Mouse (Mus musculus): ENCODE measurements at regions not wholly inside any gene's neighbourhood (a gene's known extent, or its start where the extent isn't known, plus 50 kb on each side); places are given as distances from the start of the nearest gene placed in this dataset.

GRCm38 (mm10) chr16:73765184-73765583, 646.4 kb downstream of the Robo2 start:
- Histone ChIP-seq H3K27me3 (no peaks in the 10 kb centered on the region), H3K27ac (replicated peaks) (no peak overlapping the region), H3K4me1 (0 out of 2 replicates have a peak, but pooled peaks cover 7% of the 10 kb centered on the region), H3K4me2 (replicated peaks) (no peak overlapping the region), H3K36me3 (no peaks in the 10 kb centered on the region), H3K4me3 (replicated peaks) (no peak overlapping the region), H3K9me3 (replicated peaks) (no peaks in the 10 kb centered on the region), H3K9ac (no peak overlapping the region)
- no peak for ATAC-seq (ENCODE audit: insufficient number of reproducible peaks, low FRiP score, low TSS enrichment, low read depth)
- WGBS: 28% methylated on average over 3 of the region's 3 CpGs

GRCm38 (mm10) chr16:73760921-73761320, 650.7 kb downstream of the Robo2 start:
- ATAC-seq (ENCODE audit: insufficient number of reproducible peaks, low FRiP score, low TSS enrichment, low read depth): no peak
- Histone ChIP-seq H3K36me3 (no peaks in the 10 kb centered on the region), H3K27me3 (no peaks in the 10 kb centered on the region), H3K9me3 (replicated peaks) (no peaks in the 10 kb centered on the region), H3K4me3 (replicated peaks) (no peak overlapping the region), H3K9ac (no peak overlapping the region), H3K4me1 (no peaks in the 10 kb centered on the region), H3K4me2 (replicated peaks) (no peak overlapping the region), H3K27ac (replicated peaks) (no peak overlapping the region)
- 72% methylated on average over 3 of the region's 3 CpGs for WGBS

- H3K9ac ChIP-seq: no peak overlapping the region
- 60% methylated on average over 5 of the region's 5 CpGs for WGBS
- ATAC-seq (ENCODE audit: insufficient number of reproducible peaks, low FRiP score, low TSS enrichment, low read depth): no peak
Measured at GRCm38 (mm10) chr16:73758872-73759271, 652.8 kb downstream of the Robo2 start.

GRCm38 (mm10) chr16:73754302-73754701, 657.3 kb downstream of the Robo2 start:
- H3K27ac ChIP-seq (replicated peaks): no peak overlapping the region
- H3K4me3 ChIP-seq (replicated peaks): no peak overlapping the region
- no peaks in the 10 kb centered on the region for H3K4me1 ChIP-seq
- H3K9ac ChIP-seq: no peak overlapping the region
- no peaks in the 10 kb centered on the region for H3K9me3 ChIP-seq (replicated peaks)
- WGBS: 22% methylated on average over 5 of the region's 5 CpGs
- ATAC-seq (ENCODE audit: insufficient number of reproducible peaks, low FRiP score, low TSS enrichment, low read depth): no peak
- no peak overlapping the region for H3K4me2 ChIP-seq (replicated peaks)
- H3K36me3 ChIP-seq: no peaks in the 10 kb centered on the region
- no peaks in the 10 kb centered on the region for H3K27me3 ChIP-seq

More at GRCm38 (mm10) chr16:73758872-73759271, 652.8 kb downstream of the Robo2 start:
- no peaks in the 10 kb centered on the region for H3K4me1 ChIP-seq
- H3K4me2 ChIP-seq (replicated peaks): no peak overlapping the region
- no peak overlapping the region for H3K4me3 ChIP-seq (replicated peaks)
- H3K27ac ChIP-seq (replicated peaks): no peak overlapping the region
- no peaks in the 10 kb centered on the region for H3K27me3 ChIP-seq
- no peaks in the 10 kb centered on the region for H3K9me3 ChIP-seq (replicated peaks)
- no peaks in the 10 kb centered on the region for H3K36me3 ChIP-seq

GRCm38 (mm10) chr16:73728297-73728696, 683.3 kb downstream of the Robo2 start:
- Histone ChIP-seq H3K27me3 (no peaks in the 10 kb centered on the region), H3K4me3 (replicated peaks) (no peak overlapping the region), H3K9ac (no peak overlapping the region), H3K4me1 (no peaks in the 10 kb centered on the region), H3K36me3 (no peaks in the 10 kb centered on the region), H3K27ac (replicated peaks) (no peak overlapping the region), H3K4me2 (replicated peaks) (no peak overlapping the region), H3K9me3 (replicated peaks) (no peaks in the 10 kb centered on the region)
- WGBS: 37% methylated on average over 7 of the region's 7 CpGs
- no peak for ATAC-seq (ENCODE audit: insufficient number of reproducible peaks, low FRiP score, low TSS enrichment, low read depth)

- Histone ChIP-seq H3K27me3 (no peaks in the 10 kb centered on the region), H3K4me3 (replicated peaks) (no peak overlapping the region), H3K4me1 (no peaks in the 10 kb centered on the region), H3K4me2 (replicated peaks) (no peak overlapping the region), H3K9ac (no peak overlapping the region), H3K36me3 (no peaks in the 10 kb centered on the region), H3K27ac (replicated peaks) (no peak overlapping the region), H3K9me3 (replicated peaks) (no peaks in the 10 kb centered on the region)
- WGBS: 46% methylated on average over 3 of the region's 3 CpGs
- ATAC-seq (ENCODE audit: insufficient number of reproducible peaks, low FRiP score, low TSS enrichment, low read depth): no peak
Measured at GRCm38 (mm10) chr16:73719691-73720090, 691.9 kb downstream of the Robo2 start.

- H3K27me3 ChIP-seq: no peaks in the 10 kb centered on the region
- H3K4me3 ChIP-seq (replicated peaks): no peak overlapping the region
- no peak overlapping the region for H3K4me2 ChIP-seq (replicated peaks)
- H3K36me3 ChIP-seq: no peaks in the 10 kb centered on the region
- ATAC-seq (ENCODE audit: insufficient number of reproducible peaks, low FRiP score, low TSS enrichment, low read depth): no peak
- WGBS: 56% methylated on average over 5 of the region's 5 CpGs
- no peaks in the 10 kb centered on the region for H3K9me3 ChIP-seq (replicated peaks)
- H3K9ac ChIP-seq: no peak overlapping the region
- H3K27ac ChIP-seq (replicated peaks): no peak overlapping the region
- no peaks in the 10 kb centered on the region for H3K4me1 ChIP-seq
Measured at GRCm38 (mm10) chr16:73716301-73716700, 695.3 kb downstream of the Robo2 start.

- Histone ChIP-seq H3K4me2 (replicated peaks) (no peak overlapping the region), H3K27ac (replicated peaks) (no peak overlapping the region), H3K9me3 (replicated peaks) (no peaks in the 10 kb centered on the region), H3K4me1 (no peaks in the 10 kb centered on the region), H3K27me3 (no peaks in the 10 kb centered on the region), H3K9ac (no peak overlapping the region), H3K4me3 (replicated peaks) (no peak overlapping the region), H3K36me3 (no peaks in the 10 kb centered on the region)
- no peak for ATAC-seq (ENCODE audit: insufficient number of reproducible peaks, low FRiP score, low TSS enrichment, low read depth)
- WGBS: 68% methylated on average over 1 of the region's 1 CpGs
Measured at GRCm38 (mm10) chr16:73707051-73707450, 704.6 kb downstream of the Robo2 start.

GRCm38 (mm10) chr16:73689274-73689673, 722.4 kb downstream of the Robo2 start:
- Histone ChIP-seq H3K27ac (replicated peaks) (no peak overlapping the region), H3K4me1 (no peaks in the 10 kb centered on the region), H3K4me3 (replicated peaks) (no peak overlapping the region), H3K36me3 (no peaks in the 10 kb centered on the region), H3K4me2 (replicated peaks) (no peak overlapping the region), H3K9me3 (replicated peaks) (no peaks in the 10 kb centered on the region), H3K27me3 (no peaks in the 10 kb centered on the region), H3K9ac (no peak overlapping the region)
- 86% methylated on average over 11 of the region's 11 CpGs for WGBS
- no peak for ATAC-seq (ENCODE audit: insufficient number of reproducible peaks, low FRiP score, low TSS enrichment, low read depth)

- no peaks in the 10 kb centered on the region for H3K9me3 ChIP-seq (replicated peaks)
- no peak overlapping the region for H3K4me2 ChIP-seq (replicated peaks)
- no peak overlapping the region for H3K27ac ChIP-seq (replicated peaks)
- no peaks in the 10 kb centered on the region for H3K4me1 ChIP-seq
- no peaks in the 10 kb centered on the region for H3K36me3 ChIP-seq
- no peak overlapping the region for H3K4me3 ChIP-seq (replicated peaks)
- H3K9ac ChIP-seq: no peak overlapping the region
- ATAC-seq (ENCODE audit: insufficient number of reproducible peaks, low FRiP score, low TSS enrichment, low read depth): no peak
- no peaks in the 10 kb centered on the region for H3K27me3 ChIP-seq
- 77% methylated on average over 10 of the region's 10 CpGs for WGBS
Measured at GRCm38 (mm10) chr16:73679804-73680203, 731.8 kb downstream of the Robo2 start.

- H3K36me3 ChIP-seq: no peaks in the 10 kb centered on the region
- H3K27ac ChIP-seq (replicated peaks): no peak overlapping the region
- H3K4me1 ChIP-seq: no peaks in the 10 kb centered on the region
- H3K9ac ChIP-seq: no peak overlapping the region
- 62% methylated on average over 6 of the region's 6 CpGs for WGBS
- H3K27me3 ChIP-seq: no peaks in the 10 kb centered on the region
- ATAC-seq (ENCODE audit: insufficient number of reproducible peaks, low FRiP score, low TSS enrichment, low read depth): no peak
- no peak overlapping the region for H3K4me3 ChIP-seq (replicated peaks)
- no peak overlapping the region for H3K4me2 ChIP-seq (replicated peaks)
- no peaks in the 10 kb centered on the region for H3K9me3 ChIP-seq (replicated peaks)
Measured at GRCm38 (mm10) chr16:73670516-73670915, 741.1 kb downstream of the Robo2 start.

GRCm38 (mm10) chr16:73652976-73653690, 758.5 kb downstream of the Robo2 start:
- no peak for ATAC-seq (ENCODE audit: insufficient number of reproducible peaks, low FRiP score, low TSS enrichment, low read depth)
- 80% methylated on average over 1 of the region's 1 CpGs for WGBS
- Histone ChIP-seq H3K27me3 (no peaks in the 10 kb centered on the region), H3K36me3 (no peaks in the 10 kb centered on the region), H3K27ac (replicated peaks) (no peak overlapping the region), H3K9me3 (replicated peaks) (no peaks in the 10 kb centered on the region), H3K4me3 (replicated peaks) (no peak overlapping the region), H3K4me2 (replicated peaks) (no peak overlapping the region), H3K9ac (no peak overlapping the region), H3K4me1 (no peaks in the 10 kb centered on the region)
